Mouse (Mus musculus) liver, adult 2 months (tissue): ENCODE results near the gene Lmntd1. TPM values are rescaled to one million over a fixed set of nuclear protein-coding genes. Genes with fewer than 3 reads are reported as not detected.

Experiments
- DNase-seq: peaks from one replicate; pipeline ENCODE4 v3.0.0-alpha.2; 2011; ENCODE audit warnings: low read depth, low spot score; ENCODE audit errors: extremely low read depth
- H3K27ac ChIP-seq: fragments of 200-500 bp; replicated peaks from 2 replicates; pipeline ENCODE4 v1.5.1; 2012; ENCODE audit warnings: low read depth, mild to moderate bottlenecking, control low read depth, inconsistent platforms, low read length; ENCODE audit not compliant: insufficient read depth
- H3K27me3 ChIP-seq: fragments of 200-500 bp; 2 replicates; pipeline ENCODE4 v1.6.1; 2012; ENCODE audit warnings: mild to moderate bottlenecking, moderate library complexity, low read length, inconsistent platforms; ENCODE audit not compliant: control insufficient read depth, insufficient read depth
- H3K36me3 ChIP-seq: fragments of 200-500 bp; 2 replicates; pipeline ENCODE4 v1.6.1; 2012; ENCODE audit warnings: low read length, inconsistent platforms; ENCODE audit not compliant: control insufficient read depth, insufficient read depth
- H3K4me1 ChIP-seq: fragments of 200-500 bp; 2 replicates; pipeline ENCODE4 v1.6.1; 2011; ENCODE audit warnings: low read length; ENCODE audit not compliant: control insufficient read depth, insufficient read depth
- H3K4me3 ChIP-seq: fragments of 200-500 bp; 2 replicates; pipeline ENCODE4 v1.5.1; 2011; ENCODE audit warnings: low read depth, mild to moderate bottlenecking, control low read depth, low read length, moderate library complexity; ENCODE audit not compliant: insufficient read depth
- H3K79me2 ChIP-seq: fragments of 200-500 bp; 2 replicates; pipeline ENCODE4 v1.6.1; 2012; ENCODE audit warnings: inconsistent platforms, mild to moderate bottlenecking, low read length, moderate library complexity; ENCODE audit not compliant: control insufficient read depth, insufficient read depth
- H3K9ac ChIP-seq: fragments of 200-500 bp; 2 replicates; pipeline ENCODE4 v1.6.1; 2012; ENCODE audit warnings: low read depth, mild to moderate bottlenecking, control low read depth, inconsistent platforms, low read length
- CTCF ChIP-seq: fragments of 200-500 bp; IDR thresholded peaks from 2 replicates; pipeline ENCODE4 v1.5.1; 2011; ENCODE audit warnings: low read depth, low read length, control low read depth
- POLR2A ChIP-seq: fragments of 200-500 bp; IDR thresholded peaks from 2 replicates; pipeline ENCODE4 v1.6.1; 2011; ENCODE audit warnings: low read length, control low read depth; ENCODE audit not compliant: insufficient read depth; ENCODE audit errors: extremely low read depth
- WGBS: fragments of 180-500 bp; shearing (Covaris S2); methylation state at CpG from one replicate; pipeline ENCODE4 v1.1.7; 2018; 5-methylcytosine and 5-hydroxymethylcytosine counted together
- polyA plus RNA-seq: library from polyadenylated mRNA; depleted of rRNA; stranded (reverse); fragments of >200 nt; gene quantifications from 2 replicates; pipeline ENCODE4 v1.2.3, GENCODE M21; 2012
- total RNA-seq: library from RNA; depleted of rRNA; stranded (reverse); fragments of >200 nt; gene quantifications from 2 replicates; pipeline ENCODE4 v1.2.3, GENCODE M21; 2014

Gene Lmntd1
- total and polyA plus RNA-seq, 2 experiments: not detected

DNA sequence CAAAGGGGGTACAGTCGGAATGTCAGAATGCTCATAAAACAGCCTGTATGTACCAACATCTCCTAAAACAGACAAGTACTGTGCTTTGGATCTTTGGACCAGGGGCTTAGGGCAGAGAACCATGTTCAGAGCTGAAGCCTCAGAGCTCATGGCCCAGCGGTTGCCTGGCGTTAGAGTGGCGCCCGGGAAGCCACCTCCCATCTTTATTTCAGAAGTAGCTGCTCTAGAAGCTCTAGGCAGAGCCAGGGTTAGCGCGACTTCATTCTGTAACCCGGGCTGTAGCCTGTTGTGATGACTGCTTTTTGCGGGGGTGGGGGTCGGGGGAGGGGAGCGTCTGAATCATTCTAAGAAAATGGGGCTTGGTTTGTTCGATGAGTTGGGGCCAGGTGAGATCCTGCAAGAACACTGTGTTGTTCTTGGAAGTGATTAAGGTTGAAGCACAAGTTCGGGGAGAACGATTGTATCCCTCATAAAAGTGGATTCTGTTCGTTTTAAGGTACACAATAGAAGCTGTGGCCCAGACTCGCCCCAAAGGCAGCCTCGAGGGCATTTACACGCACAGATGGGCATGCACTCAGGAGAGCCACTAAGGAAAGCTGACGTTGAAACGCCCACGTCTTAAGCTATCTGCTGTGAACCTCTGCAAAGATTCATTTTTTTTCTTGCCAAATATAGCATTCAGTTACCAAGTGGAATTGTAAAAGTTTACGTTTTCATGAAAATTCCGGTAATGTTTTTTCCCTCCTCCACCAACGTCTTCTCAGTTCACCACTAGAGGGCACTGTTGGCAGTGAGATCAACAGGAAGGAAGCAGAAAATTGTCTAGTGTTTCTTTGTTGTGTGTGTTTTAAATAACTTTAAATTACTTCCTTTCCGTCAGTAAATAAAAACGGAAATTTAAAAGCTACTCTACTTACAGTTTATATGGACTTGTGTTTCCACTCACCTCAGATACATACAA lies 254.4 kb downstream of the Lmntd1 start:
- no peak for TF ChIP-seq POLR2A
- TF ChIP-seq CTCF: peak; percentile 53
- no peak overlapping the region for H3K4me3 ChIP-seq
- H3K27me3 ChIP-seq: no peaks in the 10 kb centered on the region
- no peak overlapping the region for H3K9ac ChIP-seq
- H3K4me1 ChIP-seq: peaks cover 3% of the 10 kb centered on the region; the same call in 1 of the 2 replicates
- no peak overlapping the region for H3K27ac ChIP-seq
- no peaks in the 10 kb centered on the region for H3K79me2 ChIP-seq
- 43% methylated on average over 26 of the region's 26 CpGs for WGBS
- no peaks in the 10 kb centered on the region for H3K36me3 ChIP-seq
- peak; percentile 61 for DNase-seq

GRCm38 (mm10) chr6:145358001-145358400 lies 256.1 kb downstream of the Lmntd1 start:
- no peak for TF ChIP-seq CTCF
- TF ChIP-seq POLR2A: no peak
- Histone ChIP-seq H3K79me2 (no peaks in the 10 kb centered on the region), H3K4me1 (peaks cover 6% of the 10 kb centered on the region), H3K27me3 (no peaks in the 10 kb centered on the region), H3K4me3 (no peak overlapping the region), H3K36me3 (no peaks in the 10 kb centered on the region), H3K9ac (no peak overlapping the region), H3K27ac (no peak overlapping the region)
- WGBS: 83% methylated on average over 9 of the region's 9 CpGs
- no peak for DNase-seq

- no peak overlapping the region for H3K27ac ChIP-seq
- H3K27me3 ChIP-seq: no peaks in the 10 kb centered on the region
- DNase-seq: no peak
- TF ChIP-seq POLR2A (no peak), CTCF (no peak)
- no peaks in the 10 kb centered on the region for H3K79me2 ChIP-seq
- H3K9ac ChIP-seq: no peak overlapping the region
- 87% methylated on average over 5 of the region's 5 CpGs for WGBS
- no peak overlapping the region for H3K4me3 ChIP-seq
- H3K36me3 ChIP-seq: no peaks in the 10 kb centered on the region
- H3K4me1 ChIP-seq: peaks cover 12% of the 10 kb centered on the region
These were observed 260.3 kb downstream of the Lmntd1 start for GRCm38 (mm10) chr6:145353806-145354205.

DNA sequence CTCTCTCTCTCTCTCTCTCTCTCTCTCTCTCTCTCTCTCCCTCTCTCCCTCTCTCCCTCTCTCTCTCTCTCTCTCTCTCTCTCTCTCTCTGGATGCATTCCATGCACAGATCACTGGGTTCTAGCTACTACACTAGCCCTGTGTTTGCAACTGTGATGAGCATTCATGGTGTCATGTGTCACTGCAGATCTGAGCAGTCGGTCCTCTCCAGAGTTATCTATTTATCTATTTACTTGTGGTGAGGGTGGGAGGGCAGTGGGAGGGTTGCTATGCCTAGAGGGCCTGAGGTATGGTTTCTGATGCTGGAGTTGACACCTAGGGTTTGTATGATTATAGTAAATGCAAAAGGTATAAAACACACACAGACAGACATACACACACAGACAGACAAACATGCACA lies 261.4 kb downstream of the Lmntd1 start:
- peaks cover 12% of the 10 kb centered on the region for H3K4me1 ChIP-seq
- H3K27ac ChIP-seq: no peak overlapping the region
- H3K9ac ChIP-seq: no peak overlapping the region
- no peaks in the 10 kb centered on the region for H3K27me3 ChIP-seq
- no peaks in the 10 kb centered on the region for H3K79me2 ChIP-seq
- TF ChIP-seq CTCF (no peak), POLR2A (no peak)
- no peaks in the 10 kb centered on the region for H3K36me3 ChIP-seq
- DNase-seq: no peak
- H3K4me3 ChIP-seq: no peak overlapping the region
- WGBS: 8% methylated on average over 1 of the region's 1 CpGs

DNA sequence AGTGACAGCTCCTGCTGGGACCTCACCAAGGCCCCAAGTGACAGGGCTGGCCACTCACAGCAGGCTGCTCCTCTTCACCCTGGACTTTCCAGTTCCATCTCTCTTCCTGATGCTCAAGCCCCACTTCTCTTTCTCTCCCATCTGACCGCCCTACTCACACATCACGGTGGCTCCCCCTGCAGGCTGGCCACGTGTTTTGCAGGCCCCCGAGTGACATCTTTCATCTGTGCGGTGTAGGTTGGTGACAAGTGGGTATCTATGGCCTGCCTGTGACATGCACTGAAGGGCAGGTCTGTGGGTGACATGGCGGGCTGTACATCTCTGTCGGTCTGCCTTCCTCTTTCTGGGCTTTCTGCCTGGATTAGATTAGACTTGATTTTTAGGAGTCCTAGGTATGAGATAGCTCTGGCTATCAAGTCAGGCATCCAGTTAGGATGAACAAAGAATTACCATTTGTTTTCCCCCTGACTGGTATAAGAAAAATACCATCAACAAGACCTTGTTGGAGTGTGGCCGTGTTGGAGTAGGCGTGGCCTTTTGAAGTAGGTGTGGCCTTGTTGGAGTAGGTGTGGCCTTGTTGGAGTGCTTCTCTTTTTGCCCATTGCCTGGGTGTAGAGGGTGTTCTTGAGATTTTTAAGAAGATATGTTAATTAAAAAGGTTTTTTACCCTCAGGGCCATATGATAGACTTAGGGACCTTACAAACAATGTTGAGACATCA lies 265.8 kb downstream of the Lmntd1 start:
- Histone ChIP-seq H3K4me3 (no peak overlapping the region), H3K36me3 (no peaks in the 10 kb centered on the region), H3K27me3 (no peaks in the 10 kb centered on the region), H3K9ac (no peak overlapping the region), H3K27ac (no peak overlapping the region), H3K79me2 (no peaks in the 10 kb centered on the region), H3K4me1 (peaks cover 30% of the 10 kb centered on the region)
- WGBS: 62% methylated on average over 9 of the region's 9 CpGs
- TF ChIP-seq CTCF: peak; percentile 78
- no peak for TF ChIP-seq POLR2A
- DNase-seq: peak; percentile 23
